Mouse (Mus musculus) adrenal gland, postnatal 14 days (tissue): Measurements from ENCODE around the gene Foxj3. TPM values are rescaled to one million over a fixed set of nuclear protein-coding genes. Genes with fewer than 3 reads are reported as not detected.
"Not testable (repeated sequence)": the region's sequence is repeated elsewhere in the genome, so short reads cannot be mapped to it uniquely, and the experiment has no call there.

Source experiments
- DNase-seq: peaks from one replicate; pipeline ENCODE4 v3.0.0; 2021; ENCODE audit warnings: mixed read lengths
- long read RNA-seq, 2 experiments: library from polyadenylated mRNA; stranded (forward); transcript quantifications; one replicate each; pipeline ENCODE4 v2.0.0; 2021
- total RNA-seq: library from RNA; stranded (reverse); gene quantifications from 2 replicates; pipeline ENCODE4 v1.2.3, GENCODE M21; 2021

Gene Foxj3
- 26.9 and 32.0 TPM in 2 replicates for total RNA-seq
- long read RNA-seq, experiment 1, full-length matches to known transcripts, result 1 of 4 reads
- long read RNA-seq, experiment 1, partial matches to known transcripts, result 2 of 4 reads
- long read RNA-seq, experiment 1, other reads (novel, unspliced or antisense), result 1 of 4 reads
- long read RNA-seq, experiment 2, full-length matches to known transcripts, result 5 of 13 reads
- long read RNA-seq, experiment 2, partial matches to known transcripts, result 3 of 13 reads
- long read RNA-seq, experiment 2, other reads (novel, unspliced or antisense), result 5 of 13 reads

DNA sequence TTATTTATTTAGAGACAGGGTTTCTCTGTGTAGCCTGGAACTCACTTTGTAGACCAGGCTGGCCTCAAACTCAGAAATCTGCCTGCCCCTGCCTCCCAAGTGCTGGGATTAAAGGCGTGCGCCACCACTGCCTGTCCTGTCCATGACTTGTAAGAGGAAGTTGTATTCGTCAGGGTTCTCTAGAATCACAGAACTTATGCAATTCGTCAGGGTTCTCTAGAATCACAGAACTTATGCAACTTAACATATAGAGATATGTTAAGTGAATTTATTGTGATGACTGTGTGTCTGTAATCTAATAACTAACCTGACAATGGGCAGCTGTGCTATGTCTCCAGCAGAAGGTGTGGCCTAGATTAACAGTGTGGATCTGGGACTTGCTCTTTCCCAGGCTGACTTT is at the start of gene Foxj3:
Foxj3 (plus strand) TSS at position 390 of the 400 bp plus-strand sequence.
- not testable (repeated sequence) for DNase-seq

- DNase-seq, result no peak
These were observed 47.1 kb upstream of the Foxj3 start for GRCm38 (mm10) chr4:119489666-119490065.

DNA sequence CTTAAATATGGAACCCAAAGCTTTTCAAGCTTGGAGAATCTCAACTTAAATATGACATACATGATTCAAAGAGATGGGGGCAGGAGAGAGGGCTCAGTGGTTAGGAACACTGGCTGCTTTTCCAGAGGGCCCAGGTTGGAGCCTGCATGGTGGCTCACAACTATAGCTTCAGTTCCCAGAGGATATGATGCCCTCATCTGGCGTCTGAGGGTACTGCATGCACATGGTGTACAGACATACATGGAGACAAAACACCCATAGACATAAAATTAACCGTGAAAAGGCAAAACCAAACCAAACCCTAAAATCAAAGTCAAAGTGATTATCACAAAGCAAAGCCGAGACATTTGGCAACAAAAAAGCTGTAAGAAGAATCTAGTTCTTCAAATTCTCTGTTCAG is 46.0 kb upstream of the Foxj3 start:
- peak; percentile 46 for DNase-seq

DNA sequence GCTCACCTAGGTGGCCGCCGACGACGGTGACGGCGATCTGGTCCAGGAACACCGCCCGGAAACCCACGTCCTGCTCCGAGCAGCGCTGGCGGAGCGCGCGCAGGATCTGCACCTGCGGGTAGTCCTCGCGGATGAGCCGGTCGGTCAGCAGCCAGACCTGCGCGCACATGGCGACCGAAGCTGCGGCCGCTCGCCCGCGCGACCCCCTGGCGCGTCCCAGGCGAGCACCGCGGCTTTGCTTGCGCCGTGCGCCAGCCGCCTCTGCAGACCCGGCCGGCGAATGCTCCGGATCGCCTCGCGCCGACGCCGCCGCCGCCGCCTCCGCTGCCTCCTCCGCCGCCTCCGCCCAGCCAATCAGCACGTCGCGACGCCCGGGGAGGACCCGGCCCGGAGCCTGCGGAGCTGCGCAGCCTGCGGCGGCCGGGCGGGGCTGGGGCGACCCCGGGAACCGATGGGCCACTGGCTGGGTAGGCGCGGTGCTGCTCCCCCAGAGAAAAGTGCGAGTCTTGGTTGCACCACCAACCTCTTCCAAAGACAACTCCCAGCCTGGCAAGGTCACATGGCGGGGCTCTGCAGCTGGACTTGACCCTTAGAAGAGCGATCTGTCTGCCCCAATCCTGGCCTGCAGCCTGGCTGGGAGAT is 44.4 kb upstream of the Foxj3 start, which contains the start of gene Rimkla:
Rimkla (minus strand) TSS at position 338 of the 642 bp plus-strand sequence.
- DNase-seq, result peak; percentile 82

GRCm38 (mm10) chr4:119492933-119493327 is 43.9 kb upstream of the Foxj3 start:
- no peak for DNase-seq

DNA sequence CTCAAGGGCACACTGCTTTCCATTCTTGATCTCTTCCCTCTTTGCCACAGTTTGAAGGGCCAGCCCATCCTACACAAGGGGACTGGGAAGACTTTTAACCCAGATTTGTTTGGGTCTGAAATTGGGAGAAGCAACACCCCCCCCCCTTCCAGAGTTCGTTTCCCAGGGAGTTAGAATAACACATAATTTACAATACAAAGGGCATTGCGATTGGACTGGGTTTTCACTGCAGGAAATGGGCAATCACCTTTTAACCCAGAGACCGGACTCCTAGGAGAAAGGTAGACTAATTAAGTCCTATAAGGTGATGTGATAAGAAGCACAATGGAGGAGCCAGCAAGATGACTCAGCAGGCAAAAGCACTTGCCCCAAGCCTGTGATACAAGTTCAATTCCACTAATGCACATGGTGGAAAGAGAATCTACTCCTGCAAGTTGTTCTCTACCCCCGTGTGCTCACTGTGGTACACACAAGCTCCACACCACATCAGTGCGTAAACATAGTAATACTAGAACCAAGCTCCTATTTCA is 38.4 kb upstream of the Foxj3 start:
- DNase-seq, result no peak

- no peak for DNase-seq
These were observed 25.2 kb upstream of the Foxj3 start for GRCm38 (mm10) chr4:119511591-119511990.

- no peak for DNase-seq
These were observed 24.1 kb upstream of the Foxj3 start for GRCm38 (mm10) chr4:119512731-119513141.

DNA sequence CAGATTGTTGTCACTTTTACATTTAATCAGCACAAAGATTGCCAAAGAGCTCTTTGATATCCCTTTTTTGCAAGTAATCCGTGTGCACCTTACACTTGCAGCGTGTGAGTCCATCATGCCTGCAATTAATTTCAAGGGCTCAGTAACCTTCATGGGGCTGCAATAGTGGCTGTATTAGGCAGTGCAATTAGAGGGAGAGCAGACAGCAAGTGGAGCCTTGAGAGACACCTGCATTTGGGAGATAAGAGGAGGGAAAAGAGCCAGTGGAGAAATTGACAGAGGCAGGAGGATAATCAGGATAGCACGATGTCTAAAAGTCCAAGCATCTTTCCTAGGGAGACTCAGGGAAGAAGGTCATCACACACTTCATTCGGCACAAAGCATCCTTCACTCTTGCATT is 13.2 kb upstream of the Foxj3 start:
- no peak for DNase-seq

DNA sequence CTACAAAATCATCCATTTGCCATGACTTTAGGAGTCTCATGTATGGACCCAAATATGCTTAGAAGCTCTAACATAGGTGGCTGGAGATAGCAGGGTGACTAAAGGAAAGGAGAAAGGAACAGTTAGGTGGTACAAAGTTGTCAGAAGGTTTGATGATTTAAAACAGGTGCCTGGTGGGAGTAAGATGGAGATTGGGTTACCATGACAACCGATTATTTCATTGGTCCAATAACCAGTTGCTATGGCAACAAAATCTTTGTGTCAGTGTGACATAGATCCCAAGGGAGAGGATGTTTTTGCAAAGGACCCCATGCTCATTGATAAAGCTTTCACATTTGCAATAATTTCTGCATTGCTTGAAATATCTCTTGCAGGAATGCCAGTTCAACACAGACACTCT is 12.8 kb upstream of the Foxj3 start:
- DNase-seq, result no peak

- DNase-seq, result no peak
These were observed 12.3 kb upstream of the Foxj3 start for GRCm38 (mm10) chr4:119524466-119524865.

- DNase-seq, result no peak
These were observed 10.4 kb upstream of the Foxj3 start for GRCm38 (mm10) chr4:119526329-119526845.

DNA sequence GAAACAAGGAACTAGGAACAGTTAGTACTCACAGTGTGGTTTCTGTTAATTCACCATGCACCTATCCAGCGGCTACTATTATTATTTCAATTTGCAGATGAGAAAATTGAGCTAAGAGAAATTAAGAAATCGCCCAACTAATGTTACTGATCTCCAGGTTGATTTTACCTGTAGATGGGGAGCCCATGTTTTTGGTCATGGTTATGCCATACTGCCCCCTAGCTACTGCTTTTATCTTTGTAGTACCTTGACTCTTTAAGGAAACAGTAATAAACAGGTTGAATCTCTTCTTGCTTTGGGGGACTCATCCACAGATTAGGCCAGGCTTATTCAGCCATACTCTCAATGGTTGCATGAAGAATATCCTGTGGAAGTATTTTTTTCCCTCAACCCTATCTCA is 5.0 kb upstream of the Foxj3 start:
- DNase-seq, result no peak

DNA sequence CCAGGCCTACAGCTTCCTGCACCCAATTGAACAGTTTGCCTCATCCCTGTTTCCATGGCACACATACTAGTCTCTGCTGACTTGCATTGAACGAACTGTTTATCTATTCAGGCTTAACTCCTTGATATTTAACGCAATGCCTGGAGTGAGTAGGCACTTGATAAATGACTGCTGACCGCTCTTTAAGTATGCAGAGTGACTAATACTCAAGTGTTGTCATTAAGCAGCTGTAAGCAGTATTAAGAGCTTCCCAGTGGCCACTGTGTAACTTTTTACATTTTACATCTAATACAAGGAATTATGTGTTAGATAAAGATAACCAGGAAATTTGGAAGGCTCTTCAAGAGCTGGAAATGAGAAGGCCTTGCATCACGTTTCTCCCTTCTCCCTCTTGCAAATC is 1.7 kb upstream of the Foxj3 start:
- no peak for DNase-seq

GRCm38 (mm10) chr4:119537436-119537835 is 632 bp downstream of the Foxj3 start:
- no peak for DNase-seq

GRCm38 (mm10) chr4:119539031-119539824 is 2.4 kb downstream of the Foxj3 start, which contains the start of gene Frg2f1:
Gene Frg2f1 (minus strand): TSS chr4:119539529.
- DNase-seq, result peak; percentile 98

GRCm38 (mm10) chr4:119539836-119540532 is 3.2 kb downstream of the Foxj3 start:
- DNase-seq, result peak; percentile 72

- DNase-seq, result no peak
These were observed 3.7 kb downstream of the Foxj3 start for GRCm38 (mm10) chr4:119540533-119540890.

DNA sequence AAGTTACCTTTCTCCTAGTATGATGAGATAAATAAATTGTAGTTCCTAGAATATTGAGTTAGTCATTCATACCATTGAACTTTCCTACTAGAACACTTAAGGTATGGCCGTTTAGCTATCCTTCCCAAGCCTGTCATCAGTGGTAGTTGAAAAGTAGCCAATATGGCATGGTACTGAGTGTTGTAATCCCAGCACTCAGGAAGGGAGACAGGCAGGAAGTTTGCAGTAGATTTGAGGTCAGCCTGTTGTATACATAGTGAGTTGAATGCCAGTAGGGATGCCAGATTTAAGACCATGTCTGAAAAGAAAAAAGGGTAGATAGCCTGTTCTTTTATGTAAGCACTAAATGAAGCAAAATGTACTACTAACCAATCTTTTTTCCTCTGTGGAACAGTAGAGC is 14.1 kb downstream of the Foxj3 start:
- no peak for DNase-seq

DNA sequence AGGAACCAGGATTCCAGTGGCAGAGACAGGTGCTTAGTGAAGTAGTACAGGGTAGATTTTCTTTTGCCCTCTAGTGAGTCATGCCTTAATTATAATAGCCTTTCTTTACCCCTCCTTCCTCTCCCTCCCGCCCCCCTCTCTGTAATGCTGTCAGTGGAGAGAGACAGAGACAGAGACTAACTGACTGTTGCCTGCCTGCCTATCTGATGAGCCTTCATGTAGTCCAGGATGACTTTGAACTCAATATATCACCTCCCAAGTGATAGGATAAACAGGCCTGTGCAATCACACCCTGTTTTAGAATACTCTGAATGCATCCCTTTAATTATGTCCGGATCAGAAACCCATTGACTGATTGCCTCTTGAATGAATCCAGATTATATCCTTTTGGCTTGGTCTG is 18.7 kb downstream of the Foxj3 start:
- no peak for DNase-seq

DNA sequence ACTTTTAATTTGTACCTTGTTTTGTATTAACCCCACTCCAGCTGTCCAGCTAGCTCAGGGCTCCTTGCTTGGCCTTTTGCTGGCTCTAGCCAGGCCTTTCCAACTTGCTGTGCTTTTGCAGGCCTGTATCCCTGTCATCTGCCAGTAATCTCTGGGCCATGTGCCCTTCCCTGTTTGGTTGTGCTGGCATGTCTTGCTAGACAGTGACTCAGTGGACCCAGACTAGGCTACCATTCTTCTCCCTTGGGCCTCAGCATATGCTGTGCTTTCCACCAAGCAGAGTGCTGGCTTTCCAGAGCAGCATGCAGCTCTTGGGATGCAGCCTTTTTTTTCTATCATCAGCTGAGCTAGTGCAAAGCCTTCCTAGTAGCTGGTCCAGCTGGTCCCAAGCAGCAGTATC is 26.3 kb downstream of the Foxj3 start:
- DNase-seq, result no peak

GRCm38 (mm10) chr4:119566322-119566835 is 29.6 kb downstream of the Foxj3 start:
- no peak for DNase-seq
